Mouse (Mus musculus): ENCODE measurements at regions not wholly inside any gene's neighbourhood (a gene's known extent, or its start where the extent isn't known, plus 50 kb on each side); places are given as distances from the start of the nearest gene placed in this dataset.

- no peak for TF ChIP-seq TAL1 (IDR thresholded peaks at IDR 0.05; ENCODE audit: low read length)
- TF ChIP-seq GATA1 (IDR thresholded peaks at IDR 0.05; ENCODE audit: low read length) = no peak
These were observed 198.2 kb downstream of the Csl start for GRCm38 (mm10) chr10:99561166-99561818.
